Mouse (Mus musculus) left cerebral cortex, adult 11 months (tissue): Measurements from ENCODE around the gene Tmem175.

Source experiments
- DNase-seq: peaks from one replicate; pipeline ENCODE4 v3.0.0; 2022; ENCODE audit warnings: low spot score

The Tmem175 gene

DNA sequence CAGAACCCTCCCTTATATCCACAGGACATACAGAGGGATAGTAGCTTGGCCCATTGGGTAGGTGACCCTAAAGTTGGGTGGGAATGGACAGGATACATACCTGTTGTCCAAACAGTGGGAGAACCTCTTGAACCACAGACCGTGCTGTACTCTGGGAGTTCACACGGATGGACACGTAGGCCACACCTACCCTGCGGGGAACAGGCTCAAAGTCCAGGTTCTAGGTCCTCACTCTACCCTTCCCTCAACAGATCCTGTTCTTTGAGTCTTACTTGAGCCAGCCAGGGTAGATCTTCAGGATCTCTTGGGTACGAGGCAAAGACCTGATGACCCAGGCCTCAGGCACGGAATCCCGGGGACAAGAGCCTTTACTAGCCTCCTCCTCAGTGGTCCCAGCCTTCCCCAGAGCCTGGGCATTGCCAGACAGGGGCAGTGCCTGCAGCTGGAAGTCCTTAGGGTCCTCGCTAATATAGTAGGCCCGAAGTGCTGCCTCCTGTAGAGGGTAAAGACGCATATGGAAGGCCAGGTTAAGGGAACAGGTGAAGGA is 24.9 kb downstream of the Tmem175 start:
- no peak for DNase-seq

DNA sequence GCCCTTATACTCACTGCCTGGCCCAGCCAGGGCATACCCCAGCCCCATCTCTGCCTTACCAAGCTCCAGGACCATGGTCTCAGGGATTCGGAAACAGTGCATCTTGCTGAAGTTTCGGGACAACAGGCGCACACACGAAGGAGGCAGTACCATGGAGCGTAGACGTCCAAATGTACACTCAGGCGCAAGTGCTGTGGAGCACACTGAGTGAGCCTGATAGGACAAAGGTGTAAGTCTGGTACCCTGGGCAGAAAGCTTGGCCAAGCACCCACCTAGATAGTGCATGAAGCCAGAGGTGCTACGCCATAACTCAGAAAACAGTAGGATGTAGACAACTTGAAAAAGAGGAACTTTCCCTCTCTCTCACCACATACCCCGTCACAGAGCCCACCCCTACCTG is 25.8 kb downstream of the Tmem175 start:
- no peak for DNase-seq

DNA sequence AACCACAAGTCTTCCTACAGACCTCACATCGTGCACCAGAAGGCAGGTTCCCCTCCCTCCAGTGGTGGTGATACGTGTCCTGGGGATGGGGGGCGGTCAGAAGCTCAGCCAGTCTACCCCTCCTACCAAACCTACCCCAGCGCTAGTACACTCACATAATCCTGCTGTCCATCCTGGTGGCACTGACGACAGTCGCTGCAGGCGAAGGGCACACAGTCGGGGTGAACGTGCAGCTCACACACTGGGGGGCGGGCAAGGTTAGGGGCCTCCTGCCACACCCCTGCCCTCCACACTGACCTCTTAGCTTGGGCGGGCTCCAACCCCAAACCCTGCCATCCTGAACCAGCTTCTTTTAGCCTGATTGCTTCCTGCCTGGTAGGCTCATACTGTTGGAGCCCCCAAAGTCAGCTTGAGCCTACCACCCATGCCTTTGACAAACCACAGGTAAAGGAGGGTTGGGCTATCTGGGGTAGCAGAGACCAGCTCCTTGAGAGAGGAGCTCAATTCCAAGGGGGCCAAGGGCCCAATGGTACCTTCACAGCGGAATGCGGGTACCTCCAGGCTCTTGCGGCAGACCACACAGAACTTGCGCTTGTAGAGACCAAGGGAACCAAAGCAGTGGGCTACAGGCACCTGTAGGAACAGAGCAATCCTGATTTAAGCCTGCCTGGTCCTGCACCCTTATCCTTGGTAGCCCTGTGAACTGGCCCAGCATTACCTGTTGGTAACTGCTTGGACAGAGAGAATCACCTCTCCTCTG is 26.5 kb downstream of the Tmem175 start:
- DNase-seq = no peak

DNA sequence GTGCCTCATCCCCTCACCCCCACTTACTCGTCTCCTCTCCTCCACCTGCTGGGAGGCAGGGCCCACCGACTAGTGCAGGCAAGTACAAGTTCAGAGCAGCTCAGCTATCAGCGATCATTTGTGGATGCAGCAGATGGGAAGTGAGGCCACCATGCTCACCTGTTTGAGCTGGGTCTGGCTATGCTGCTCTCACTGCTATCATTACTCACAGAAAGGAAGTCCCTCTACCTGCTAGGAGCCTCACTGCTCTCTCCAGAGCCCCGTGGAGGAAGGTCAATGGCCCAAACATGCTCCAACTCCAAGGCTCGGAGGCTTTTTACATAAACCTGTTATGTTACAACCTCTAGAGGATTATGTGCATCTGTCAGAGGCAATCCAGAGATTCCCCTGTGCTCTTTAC is 27.8 kb downstream of the Tmem175 start:
- no peak for DNase-seq

DNA sequence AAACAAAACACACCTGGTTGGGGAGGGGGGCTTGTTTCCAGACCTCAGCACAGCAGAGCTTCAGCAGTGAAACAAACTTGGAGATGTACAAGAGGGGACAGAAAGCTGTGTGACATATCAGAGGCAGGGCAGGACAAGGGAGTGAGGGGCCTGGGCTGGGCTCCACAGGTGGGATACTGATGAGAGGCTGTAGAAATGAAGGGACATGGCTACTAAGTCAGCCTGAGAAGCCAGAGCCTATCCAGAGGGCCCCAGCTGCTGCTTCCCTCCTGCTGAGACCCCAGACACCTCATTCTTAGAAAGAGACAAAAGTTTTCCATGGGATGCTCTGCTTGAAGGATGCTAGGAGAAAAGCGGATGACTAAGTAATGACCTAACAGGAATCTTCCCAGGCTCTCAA is 29.0 kb downstream of the Tmem175 start:
- no peak for DNase-seq

DNA sequence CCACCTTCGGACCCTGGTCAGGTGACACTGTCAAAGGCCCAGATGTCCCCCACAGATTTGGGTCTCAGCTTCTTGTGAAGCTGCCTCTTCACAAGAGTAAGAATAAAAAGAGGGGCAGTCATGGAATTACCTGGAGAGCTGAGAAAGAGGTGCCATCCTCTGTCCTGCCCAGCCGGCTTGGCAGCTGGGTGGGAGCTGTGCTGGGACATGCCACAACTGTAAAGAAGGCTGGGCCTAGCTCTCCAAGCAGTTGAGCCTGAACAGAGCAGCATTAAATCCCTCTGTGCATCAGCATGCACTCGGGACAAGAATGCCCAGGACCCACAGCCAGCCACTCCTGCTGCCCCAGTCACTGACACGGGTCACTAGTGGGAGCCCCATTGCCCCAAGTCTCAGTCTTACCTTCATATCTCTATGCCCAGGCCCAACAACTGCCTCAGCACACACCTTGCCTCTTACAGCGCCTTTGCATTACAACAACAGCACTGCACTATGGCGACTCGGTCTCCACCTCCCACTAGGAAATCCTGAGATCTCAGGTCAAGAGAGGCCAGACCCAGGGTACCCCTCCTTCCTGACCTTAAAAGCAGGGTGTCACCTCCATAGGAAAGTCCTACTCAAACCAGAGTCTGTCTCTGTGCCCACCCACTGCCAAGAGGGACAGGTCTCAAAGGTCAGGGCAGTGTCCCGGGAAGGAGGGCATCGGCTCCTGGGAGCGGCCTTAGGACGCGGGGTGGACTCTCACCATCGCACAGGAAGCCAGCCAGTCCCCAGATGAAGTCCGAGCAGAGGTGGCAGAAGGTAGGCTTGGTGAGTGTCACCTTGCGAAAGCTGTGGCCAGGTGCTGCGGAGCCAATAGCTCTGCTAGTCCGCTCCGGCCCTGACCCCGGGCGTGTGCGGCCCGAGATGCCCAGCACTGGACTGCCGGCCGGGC is 30.4 kb downstream of the Tmem175 start, which contains the start of gene Idua:
Gene Idua (plus strand): TSS at position 634 of the 934 bp plus-strand sequence.
- DNase-seq = no peak

DNA sequence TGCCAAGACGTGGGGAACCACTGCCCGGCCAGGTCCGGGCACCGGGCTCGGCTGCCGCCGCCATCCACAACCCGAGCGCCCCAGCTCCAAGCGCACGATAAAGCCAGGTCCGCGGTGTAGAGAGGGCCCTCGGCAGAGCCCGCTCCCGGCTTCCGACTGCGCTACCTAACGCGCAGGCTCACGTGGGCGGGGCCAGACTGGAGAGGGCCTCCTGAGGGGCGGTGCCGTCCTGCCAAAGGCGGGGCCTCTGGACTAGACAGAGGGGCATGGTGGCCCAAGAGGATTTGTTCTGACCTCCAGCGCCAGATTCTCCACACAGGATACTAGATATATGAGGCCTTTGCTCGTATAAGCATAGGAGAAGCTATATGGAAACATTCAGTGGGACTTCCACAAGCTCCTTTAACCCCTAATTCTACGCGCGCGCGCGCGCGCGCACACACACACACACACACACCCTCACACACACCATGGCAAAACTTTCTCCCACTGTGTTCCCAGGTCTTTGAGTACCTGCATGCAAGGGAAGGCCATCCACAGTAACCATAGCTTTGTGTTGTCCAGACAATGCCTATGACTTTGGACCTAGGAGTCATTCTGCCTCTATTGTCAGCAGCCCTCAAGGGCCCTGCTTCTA is 31.2 kb downstream of the Tmem175 start:
- peak; percentile 84 for DNase-seq

DNA sequence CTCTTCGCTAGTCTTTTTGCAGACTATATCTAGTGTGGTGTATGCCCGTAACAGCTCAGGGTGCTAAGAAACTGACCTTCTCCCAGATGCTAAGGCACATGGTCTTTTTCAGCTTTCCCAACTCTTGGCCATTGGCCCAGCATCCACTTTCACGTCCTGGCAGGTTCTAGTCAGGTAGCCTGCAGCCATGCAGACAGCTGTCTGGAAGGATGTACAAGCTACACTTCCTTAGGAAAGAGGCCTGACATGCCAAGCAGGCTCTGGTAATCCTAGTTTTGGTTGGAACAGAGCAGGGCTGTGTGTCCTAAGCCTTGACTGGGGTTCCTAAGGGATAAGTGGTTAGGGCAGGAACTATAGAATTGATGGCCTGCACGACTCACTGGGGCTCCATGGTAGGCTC is 33.2 kb downstream of the Tmem175 start:
- no peak for DNase-seq

DNA sequence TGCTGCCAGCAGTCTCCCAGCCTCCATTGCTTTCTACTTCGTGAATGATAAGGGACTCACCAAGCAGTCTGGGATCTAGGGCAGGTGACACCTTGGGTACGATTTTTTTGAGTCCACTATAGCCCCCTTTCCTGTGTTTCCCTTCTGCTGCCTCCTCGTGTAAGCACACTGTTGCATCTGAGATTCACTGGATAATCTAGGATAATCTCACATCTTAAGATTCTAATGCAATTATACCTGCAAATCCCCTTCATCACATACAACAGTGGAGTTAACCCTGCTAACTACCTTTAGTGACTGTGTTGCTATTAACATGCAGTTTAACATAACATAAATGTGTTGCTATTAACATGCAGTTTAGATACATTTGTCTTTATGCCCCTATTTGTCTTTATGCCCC is 35.5 kb downstream of the Tmem175 start:
- no peak for DNase-seq

DNA sequence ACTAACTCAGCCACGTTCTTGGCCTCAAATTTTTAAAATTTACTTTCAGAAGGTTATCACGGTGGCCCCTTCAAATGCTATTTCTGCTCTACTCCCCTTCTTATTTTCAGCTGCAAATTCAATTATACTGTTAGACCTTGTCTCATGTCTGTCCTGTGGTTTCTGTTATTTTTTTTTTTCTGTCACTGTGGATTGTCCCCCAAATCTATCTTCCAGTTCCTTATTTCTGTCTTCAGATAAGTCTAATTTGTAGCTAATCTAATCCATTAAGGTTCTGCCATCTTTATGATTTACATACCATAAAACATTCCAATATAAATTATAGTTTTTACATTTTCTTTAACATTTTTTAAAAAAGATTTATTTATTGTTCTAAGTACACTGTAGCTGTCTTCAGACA is 37.8 kb downstream of the Tmem175 start:
- no peak for DNase-seq

DNA sequence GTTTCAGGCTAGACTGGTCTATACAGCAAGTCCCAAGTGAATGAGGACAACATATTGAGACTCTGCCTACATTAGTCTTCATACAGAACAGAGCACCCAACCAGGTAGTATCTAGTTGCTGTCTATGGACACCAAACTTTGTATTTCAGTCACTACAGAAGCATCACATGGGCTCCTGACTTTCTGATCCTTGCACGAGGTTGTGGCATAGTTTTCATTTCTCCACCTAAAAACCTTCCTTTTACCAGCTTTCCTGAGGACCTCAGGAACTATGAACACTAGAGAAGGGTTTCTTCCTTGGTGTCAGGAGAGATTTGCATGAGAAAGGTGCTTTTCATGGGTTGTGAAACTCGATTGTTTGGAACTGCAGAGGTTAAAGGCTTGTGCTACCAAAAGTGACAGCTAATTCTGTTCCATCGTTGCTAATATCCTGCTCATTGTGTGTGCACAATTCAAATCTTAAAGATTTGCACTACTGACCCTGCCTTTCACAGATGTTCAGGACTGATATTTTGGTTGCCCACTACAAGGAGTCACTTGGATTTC is 38.9 kb downstream of the Tmem175 start:
- DNase-seq = no peak

DNA sequence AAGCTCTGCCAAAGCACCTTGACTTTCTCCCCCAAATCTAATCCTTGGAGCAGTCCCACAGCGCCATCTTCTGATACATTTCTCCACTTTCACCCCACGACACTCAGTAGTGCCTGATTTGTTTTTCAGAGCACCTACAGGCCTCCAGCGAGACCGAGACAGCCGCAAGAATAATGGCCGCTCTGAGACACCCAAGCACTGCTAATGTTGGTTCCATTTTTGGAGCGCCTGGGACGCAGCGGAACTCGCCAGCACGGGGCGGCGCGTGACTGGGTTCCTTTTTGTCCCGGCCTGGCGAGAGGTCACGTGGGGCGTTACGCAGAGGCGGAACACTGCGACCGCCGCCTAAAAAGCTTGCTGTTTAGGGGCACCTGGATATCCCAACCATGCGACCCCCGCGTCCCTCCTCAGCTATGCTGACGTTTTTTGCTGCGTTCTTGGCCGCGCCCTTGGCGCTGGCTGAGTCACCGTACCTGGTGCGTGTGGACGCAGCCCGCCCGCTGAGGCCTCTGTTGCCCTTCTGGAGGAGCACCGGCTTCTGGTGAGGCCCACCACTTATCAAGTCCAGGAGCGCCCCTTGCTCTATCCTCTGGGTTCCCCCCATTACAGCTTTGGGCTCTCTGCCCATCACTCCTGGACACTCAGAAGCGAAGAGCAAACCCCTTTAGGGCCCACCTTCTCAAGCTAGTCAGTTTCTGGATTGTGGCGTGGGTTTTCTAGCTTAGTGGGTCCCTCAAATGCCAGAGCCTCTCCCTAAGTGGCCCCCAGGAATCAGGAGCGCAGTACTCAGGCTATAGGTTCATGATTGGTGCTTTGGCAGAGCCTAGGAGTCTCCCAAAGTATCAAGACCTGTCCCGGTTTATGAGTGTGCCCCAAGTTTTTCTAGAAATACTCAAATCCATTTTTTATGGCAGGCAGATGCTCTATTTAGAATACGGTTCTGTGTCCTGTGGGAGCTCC is 39.7 kb downstream of the Tmem175 start, which contains the start of gene Dgkq:
Gene Dgkq (minus strand): TSS at position 696 of the 960 bp plus-strand sequence.
- DNase-seq = peak; percentile 89

DNA sequence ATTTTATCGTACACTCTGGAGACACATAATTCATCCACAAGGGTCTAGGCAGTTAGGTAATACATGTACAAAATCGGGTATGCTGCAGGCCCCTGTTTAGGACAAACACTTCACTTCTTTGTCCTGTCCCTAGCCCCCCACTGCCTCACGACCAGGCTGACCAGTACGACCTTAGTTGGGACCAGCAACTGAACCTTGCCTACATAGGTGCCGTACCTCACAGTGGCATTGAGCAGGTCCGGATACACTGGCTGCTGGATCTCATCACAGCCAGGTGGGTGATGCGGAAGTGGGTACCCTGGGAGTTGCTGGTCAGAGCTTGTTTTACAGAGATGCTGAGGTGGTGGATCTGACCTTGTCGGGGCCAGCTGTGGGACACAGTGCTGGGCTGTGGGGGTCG is 40.4 kb downstream of the Tmem175 start:
- DNase-seq = no peak

DNA sequence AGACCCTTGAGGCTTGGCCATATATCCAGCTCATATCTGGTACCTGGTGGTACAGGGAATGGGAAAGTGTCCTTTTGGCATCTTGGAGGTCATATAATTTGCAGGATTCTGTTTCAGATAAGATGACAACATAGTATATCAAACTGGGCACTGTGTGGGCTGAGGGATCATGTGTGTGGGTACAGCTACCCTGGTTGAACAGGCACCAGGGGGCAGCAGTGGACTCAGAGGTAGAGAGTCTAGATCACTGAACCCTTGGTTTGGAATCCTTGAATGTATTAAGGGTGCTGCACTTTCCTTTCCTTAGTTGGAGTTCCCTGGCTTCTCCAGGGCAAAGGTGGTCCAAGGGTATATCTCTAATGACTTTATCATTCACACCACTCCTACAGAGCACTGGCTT is 41.2 kb downstream of the Tmem175 start:
- no peak for DNase-seq

DNA sequence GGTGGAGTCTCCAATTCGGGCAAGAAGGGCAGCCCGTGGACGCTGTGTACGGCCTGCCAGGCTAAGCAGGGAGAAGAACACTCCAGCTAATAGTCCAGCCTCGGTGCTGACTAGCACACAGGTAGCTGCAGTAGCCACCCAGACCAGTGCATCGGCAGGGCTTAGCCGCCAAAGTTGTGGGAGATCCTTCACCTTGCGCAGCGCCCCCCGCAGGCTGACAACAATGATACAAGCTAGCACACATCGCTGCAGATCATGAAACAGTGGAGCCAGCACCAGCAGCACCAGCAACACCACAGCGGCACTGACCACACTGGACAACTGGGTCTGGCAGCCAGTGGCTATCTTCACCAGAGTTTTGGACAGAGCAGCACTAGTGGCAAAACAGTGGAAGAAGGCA is 42.2 kb downstream of the Tmem175 start:
- DNase-seq = no peak

DNA sequence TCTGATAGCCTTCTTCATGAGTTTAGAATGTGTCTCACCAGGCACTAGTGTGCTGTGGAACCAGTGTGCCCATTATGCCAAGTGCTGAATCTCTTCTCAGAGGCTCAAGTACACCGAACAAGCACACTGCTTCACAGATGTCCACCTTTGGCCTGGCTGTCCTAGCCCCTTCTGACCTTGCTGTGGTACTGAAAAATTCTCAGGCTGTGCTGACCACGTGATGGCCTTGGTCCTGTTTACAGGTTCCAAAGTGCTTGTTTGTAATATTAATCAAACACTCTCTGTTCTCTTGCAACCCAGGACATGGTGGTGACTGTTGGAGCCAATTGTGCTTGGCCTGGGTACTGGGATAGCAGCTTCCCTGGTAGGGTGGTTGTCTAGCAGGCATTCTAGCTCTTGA is 45.1 kb downstream of the Tmem175 start:
- DNase-seq = no peak

DNA sequence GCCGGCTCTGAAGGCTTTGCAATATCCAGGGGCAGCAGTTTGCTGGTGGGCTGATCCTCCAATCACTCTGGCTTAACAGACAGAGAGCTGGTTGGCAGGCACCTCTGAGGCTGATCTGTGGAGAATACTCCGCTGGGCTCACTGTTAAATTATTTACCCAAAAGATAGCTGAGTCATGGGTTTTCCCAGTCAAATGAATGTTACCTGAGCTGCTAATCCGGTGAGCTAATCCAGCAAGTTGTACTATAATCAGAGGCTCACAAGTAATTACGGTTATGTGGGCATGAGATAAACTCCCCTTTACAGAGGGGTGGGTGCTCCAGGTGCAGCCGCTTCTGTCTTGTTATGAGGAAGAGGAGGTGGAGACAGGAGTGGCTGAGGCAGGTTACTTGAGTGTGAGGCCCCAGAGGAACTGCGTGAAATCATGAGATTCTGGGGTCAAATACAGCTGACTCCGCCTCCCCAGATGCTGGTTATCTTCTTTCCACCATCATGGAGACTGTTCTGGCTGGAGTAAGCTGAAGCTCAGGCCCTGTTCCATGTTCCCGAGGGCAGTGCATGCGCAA is 45.8 kb downstream of the Tmem175 start, which contains the start of gene Slc26a1:
Gene Slc26a1 (minus strand): TSS at position 319 of the 566 bp plus-strand sequence.
- DNase-seq = no peak

DNA sequence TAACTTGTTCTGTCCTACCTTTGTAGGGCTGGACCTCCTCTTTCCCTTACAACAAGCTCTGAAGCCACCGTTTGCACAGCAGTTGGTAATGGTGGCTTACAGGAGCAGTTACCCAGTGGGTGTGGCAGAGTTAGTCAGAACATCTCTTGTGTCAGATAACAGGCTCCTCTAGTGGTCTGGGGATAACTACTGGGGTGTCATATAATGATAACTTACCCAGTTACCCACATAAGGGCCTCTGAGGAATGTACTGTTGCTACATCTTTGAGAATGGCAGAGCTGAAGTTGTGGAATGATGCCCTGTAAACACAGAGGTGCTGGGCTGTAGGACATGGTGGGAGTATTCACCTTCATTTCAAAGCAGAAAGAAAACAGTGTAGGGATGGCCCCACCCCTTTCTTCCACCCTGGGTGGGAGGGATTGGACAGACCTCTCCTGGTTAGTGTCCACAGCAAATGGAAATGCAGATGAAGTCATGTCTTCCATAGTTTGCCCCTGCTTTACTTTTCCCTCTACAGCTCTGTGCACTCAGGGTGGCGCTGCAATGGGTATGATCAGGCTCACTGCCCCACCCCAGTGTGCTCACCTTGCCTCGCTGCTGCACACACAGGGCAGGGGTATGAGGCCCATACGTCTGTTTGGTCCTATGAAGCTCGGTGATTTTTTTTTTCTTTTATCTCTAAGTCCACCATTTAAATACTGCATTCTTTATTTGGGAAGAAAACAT is 47.4 kb downstream of the Tmem175 start:
- DNase-seq = no peak

DNA sequence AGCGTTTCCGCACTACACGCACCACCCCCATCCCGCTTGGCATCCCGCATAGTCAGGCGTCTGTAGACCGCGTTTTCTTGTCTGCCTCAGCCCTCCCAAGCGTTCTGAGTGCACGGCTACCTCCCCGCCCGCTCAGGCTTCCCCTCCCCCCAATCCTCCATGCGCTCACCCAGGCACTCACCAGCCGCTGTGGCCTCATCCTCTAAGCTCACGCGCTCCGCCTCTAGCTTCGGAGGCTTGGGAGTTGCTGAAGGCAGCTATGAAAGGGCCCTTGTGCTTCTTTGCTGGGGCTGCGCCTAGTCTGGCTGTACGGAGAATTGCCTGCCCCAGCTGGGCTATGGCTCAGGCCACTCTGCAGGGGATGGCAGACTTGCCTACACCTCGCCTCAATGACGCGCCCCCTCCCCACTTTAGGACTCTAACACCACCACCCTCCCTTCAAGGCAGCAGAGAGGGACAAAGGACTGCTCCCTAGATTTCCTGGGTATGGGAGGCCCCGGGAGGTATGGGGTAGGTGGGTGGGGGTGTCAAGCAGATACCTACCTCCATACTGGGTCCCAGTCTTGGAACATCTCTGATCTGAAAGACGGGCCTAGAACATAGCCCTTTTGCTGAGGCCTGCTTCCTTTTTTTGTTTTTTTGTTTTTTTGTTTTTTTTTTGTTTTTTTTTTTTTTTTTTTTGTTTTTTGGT is 48.2 kb downstream of the Tmem175 start:
- peak; percentile 77 for DNase-seq
